Mouse (Mus musculus): ENCODE data around the gene Rhov. TPM values are rescaled to one million over a fixed set of nuclear protein-coding genes. Genes with fewer than 3 reads are reported as not detected.

Rhov gene
- polyA plus RNA-seq, 1 experiment from 2014 or later, result 2.7 TPM

DNA sequence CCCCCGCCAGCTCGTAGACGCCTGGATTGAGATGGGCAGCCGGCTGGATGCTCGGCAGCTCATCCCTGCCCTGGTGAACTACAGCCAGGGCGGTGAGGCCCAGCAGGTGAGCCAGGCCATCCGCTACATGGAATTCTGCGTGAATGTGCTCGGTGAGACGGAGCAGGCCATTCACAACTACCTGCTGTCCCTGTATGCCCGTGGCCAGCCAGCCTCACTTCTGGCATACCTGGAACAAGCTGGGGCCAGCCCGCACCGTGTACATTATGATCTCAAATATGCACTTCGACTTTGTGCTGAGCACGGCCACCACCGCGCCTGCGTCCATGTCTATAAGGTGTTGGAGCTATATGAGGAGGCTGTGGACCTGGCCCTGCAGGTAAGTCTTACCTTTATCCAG is 23.3 kb upstream of the Rhov start:
- no peak overlapping the region for H3K27ac ChIP-seq (replicated peaks; ENCODE audit: low read depth, low read length)
- H3K4me2 ChIP-seq (ENCODE audit: low read depth, severe bottlenecking), result no peak overlapping the region
- no peak for DNase-seq (ENCODE audit: low spot score)
- H3K27me3 ChIP-seq (ENCODE audit: control insufficient read depth, insufficient read depth, low read length), result no peaks in the 10 kb centered on the region
- H3K9ac ChIP-seq (ENCODE audit: low read length), result no peak overlapping the region
- WGBS, result 96% methylated on average over 18 of the region's 18 CpGs
- no peak for ATAC-seq (ENCODE audit: insufficient number of reproducible peaks, low FRiP score, low TSS enrichment, low read depth)
- H3K9me3 ChIP-seq (ENCODE audit: control insufficient read depth, low read length), result no peaks in the 10 kb centered on the region
- no peaks in the 10 kb centered on the region; the same call in 1 of the 2 replicates for H3K4me1 ChIP-seq (ENCODE audit: control insufficient read depth, insufficient read depth, low read length)
- peaks cover 17% of the 10 kb centered on the region; the same call in 1 of the 2 replicates for H3K36me3 ChIP-seq (ENCODE audit: control insufficient read depth, insufficient read depth, low read length)
- H3K4me3 ChIP-seq (ENCODE audit: low read depth, low read length), result no peak overlapping the region

DNA sequence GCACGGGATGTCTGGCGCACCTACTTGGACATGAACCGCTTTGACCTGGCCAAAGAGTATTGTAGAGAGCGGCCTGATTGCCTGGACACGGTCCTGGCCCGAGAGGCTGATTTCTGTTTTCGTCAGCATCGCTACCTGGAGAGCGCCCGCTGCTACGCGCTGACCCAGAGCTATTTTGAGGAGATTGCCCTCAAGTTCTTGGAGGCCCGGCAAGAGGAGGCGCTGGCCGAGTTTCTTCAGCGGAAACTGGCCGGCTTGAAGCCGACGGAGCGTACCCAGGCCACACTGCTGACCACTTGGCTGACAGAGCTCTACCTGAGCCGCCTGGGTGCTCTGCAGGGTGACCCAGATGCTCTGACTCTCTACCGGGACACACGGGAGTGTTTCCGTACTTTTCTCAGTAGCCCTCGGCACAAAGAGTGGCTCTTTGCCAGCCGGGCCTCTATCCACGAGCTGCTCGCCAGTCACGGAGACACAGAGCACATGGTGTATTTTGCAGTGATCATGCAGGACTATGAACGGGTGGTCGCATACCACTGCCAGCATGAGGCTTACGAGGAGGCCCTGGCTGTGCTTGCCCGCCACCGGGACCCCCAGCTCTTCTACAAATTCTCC is 22.8 kb upstream of the Rhov start:
- no peak overlapping the region for H3K4me2 ChIP-seq (ENCODE audit: low read depth, severe bottlenecking)
- H3K36me3 ChIP-seq (ENCODE audit: control insufficient read depth, insufficient read depth, low read length), result peaks cover 17% of the 10 kb centered on the region; the same call in 1 of the 2 replicates
- H3K27me3 ChIP-seq (ENCODE audit: control insufficient read depth, insufficient read depth, low read length), result no peaks in the 10 kb centered on the region
- H3K9ac ChIP-seq (ENCODE audit: low read length), result no peak overlapping the region
- no peaks in the 10 kb centered on the region for H3K9me3 ChIP-seq (ENCODE audit: control insufficient read depth, low read length)
- 95% methylated on average over 34 of the region's 34 CpGs for WGBS
- peaks cover 2% of the 10 kb centered on the region; the same call in 1 of the 2 replicates for H3K4me1 ChIP-seq (ENCODE audit: control insufficient read depth, insufficient read depth, low read length)
- no peak for DNase-seq (ENCODE audit: low spot score)
- no peak for ATAC-seq (ENCODE audit: insufficient number of reproducible peaks, low FRiP score, low TSS enrichment, low read depth)
- no peak overlapping the region for H3K27ac ChIP-seq (replicated peaks; ENCODE audit: low read depth, low read length)
- H3K4me3 ChIP-seq (ENCODE audit: low read depth, low read length), result no peak overlapping the region

DNA sequence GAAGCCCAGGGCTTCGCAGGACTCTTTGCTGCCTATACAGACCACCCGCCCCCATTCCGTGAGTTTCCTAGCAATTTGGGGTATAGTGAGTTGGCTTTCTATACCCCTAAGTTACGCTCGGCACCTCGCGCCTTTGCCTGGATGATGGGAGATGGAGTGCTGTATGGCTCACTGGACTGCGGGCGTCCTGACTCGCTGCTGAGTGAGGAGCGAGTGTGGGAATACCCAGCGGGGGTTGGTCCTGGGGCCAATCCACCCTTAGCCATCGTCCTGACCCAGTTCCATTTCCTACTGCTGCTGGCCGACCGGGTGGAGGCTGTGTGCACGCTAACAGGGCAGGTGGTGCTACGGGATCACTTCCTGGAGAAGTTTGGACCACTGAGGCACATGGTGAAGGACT is 22.2 kb upstream of the Rhov start:
- Histone ChIP-seq H3K9me3 (ENCODE audit: control insufficient read depth, low read length) (no peaks in the 10 kb centered on the region), H3K27ac (replicated peaks; ENCODE audit: low read depth, low read length) (no peak overlapping the region), H3K4me3 (ENCODE audit: low read depth, low read length) (no peak overlapping the region), H3K9ac (ENCODE audit: low read length) (no peak overlapping the region), H3K4me2 (ENCODE audit: low read depth, severe bottlenecking) (no peak overlapping the region), H3K36me3 (ENCODE audit: control insufficient read depth, insufficient read depth, low read length) (peaks cover 17% of the 10 kb centered on the region; the same call in 1 of the 2 replicates), H3K27me3 (ENCODE audit: control insufficient read depth, insufficient read depth, low read length) (no peaks in the 10 kb centered on the region), H3K4me1 (ENCODE audit: control insufficient read depth, insufficient read depth, low read length) (peaks cover 2% of the 10 kb centered on the region; the same call in 1 of the 2 replicates)
- 94% methylated on average over 17 of the region's 17 CpGs for WGBS
- ATAC-seq (ENCODE audit: insufficient number of reproducible peaks, low FRiP score, low TSS enrichment, low read depth), result no peak
- DNase-seq (ENCODE audit: low spot score), result no peak

DNA sequence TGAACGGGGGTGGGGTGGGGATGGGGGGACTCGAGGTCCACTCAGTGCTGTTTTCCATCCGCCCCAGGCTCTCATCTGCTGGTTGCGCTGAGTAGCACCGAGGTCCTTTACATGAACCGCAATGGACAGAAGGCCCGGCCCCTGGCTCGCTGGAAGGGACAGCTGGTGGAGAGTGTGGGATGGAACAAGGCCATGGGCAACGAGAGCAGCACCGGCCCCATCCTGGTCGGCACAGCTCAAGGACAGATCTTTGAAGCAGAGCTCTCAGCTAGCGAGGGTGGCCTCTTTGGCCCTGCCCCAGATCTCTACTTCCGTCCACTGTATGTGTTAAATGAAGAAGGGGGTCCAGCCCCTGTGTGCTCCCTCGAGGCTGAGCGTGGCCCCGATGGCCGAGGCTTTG is 21.8 kb upstream of the Rhov start:
- H3K9me3 ChIP-seq (ENCODE audit: control insufficient read depth, low read length), result no peaks in the 10 kb centered on the region
- peaks cover 2% of the 10 kb centered on the region; the same call in 1 of the 2 replicates for H3K4me1 ChIP-seq (ENCODE audit: control insufficient read depth, insufficient read depth, low read length)
- DNase-seq (ENCODE audit: low spot score) (no peak), ATAC-seq (ENCODE audit: insufficient number of reproducible peaks, low FRiP score, low TSS enrichment, low read depth) (no peak)
- no peak overlapping the region for H3K9ac ChIP-seq (ENCODE audit: low read length)
- no peak overlapping the region for H3K4me2 ChIP-seq (ENCODE audit: low read depth, severe bottlenecking)
- peaks cover 17% of the 10 kb centered on the region; the same call in 1 of the 2 replicates for H3K36me3 ChIP-seq (ENCODE audit: control insufficient read depth, insufficient read depth, low read length)
- 94% methylated on average over 17 of the region's 17 CpGs for WGBS
- no peak overlapping the region for H3K27ac ChIP-seq (replicated peaks; ENCODE audit: low read depth, low read length)
- H3K27me3 ChIP-seq (ENCODE audit: control insufficient read depth, insufficient read depth, low read length), result no peaks in the 10 kb centered on the region
- H3K4me3 ChIP-seq (ENCODE audit: low read depth, low read length), result no peak overlapping the region

DNA sequence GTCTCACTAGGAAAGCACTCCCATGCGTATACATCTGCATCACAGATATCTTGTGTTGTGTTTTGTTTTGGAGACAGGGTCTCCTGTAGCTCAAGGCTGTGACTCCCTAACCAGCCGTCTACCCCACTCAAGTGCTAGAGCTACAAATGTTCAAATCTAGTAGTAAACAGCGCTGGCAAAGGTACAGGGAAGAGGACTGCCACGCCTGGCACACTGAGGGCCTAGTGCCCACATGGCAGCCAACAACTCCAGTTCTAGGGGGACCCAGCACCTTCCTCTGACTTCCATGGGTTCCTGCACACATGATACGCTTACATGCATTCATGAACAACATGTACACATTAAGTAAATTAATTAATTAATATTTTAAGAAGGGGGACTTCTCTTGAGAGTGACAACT is 21.2 kb upstream of the Rhov start:
- H3K4me2 ChIP-seq (ENCODE audit: low read depth, severe bottlenecking), result no peak overlapping the region
- 93% methylated on average over 5 of the region's 5 CpGs for WGBS
- ATAC-seq (ENCODE audit: insufficient number of reproducible peaks, low FRiP score, low TSS enrichment, low read depth) (no peak), DNase-seq (ENCODE audit: low spot score) (no peak)
- H3K36me3 ChIP-seq (ENCODE audit: control insufficient read depth, insufficient read depth, low read length), result peaks cover 17% of the 10 kb centered on the region; the same call in 1 of the 2 replicates
- H3K27ac ChIP-seq (replicated peaks; ENCODE audit: low read depth, low read length), result no peak overlapping the region
- H3K4me3 ChIP-seq (ENCODE audit: low read depth, low read length), result no peak overlapping the region
- no peak overlapping the region for H3K9ac ChIP-seq (ENCODE audit: low read length)
- no peaks in the 10 kb centered on the region for H3K27me3 ChIP-seq (ENCODE audit: control insufficient read depth, insufficient read depth, low read length)
- no peaks in the 10 kb centered on the region for H3K9me3 ChIP-seq (ENCODE audit: control insufficient read depth, low read length)
- peaks cover 2% of the 10 kb centered on the region; the same call in 1 of the 2 replicates for H3K4me1 ChIP-seq (ENCODE audit: control insufficient read depth, insufficient read depth, low read length)

DNA sequence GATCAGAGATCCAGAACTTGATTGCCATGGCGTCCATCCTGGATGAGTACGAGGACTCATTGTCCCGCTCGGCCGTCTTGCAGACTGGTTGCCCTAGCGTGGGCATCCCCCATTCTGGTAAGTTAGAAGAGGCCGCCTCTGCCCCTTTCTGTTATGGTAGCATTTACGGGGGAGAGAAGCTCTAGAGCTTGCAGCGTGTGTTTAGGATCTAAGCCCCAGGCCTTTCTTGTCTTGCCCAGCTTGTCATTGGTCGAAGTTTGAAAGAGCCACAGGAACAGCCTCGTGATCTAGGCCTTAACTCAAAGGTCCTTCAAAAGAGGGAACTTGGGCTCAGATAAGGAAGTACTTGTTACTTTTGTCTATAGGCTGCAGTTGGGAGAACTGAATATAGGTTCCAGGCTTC is 17.9 kb upstream of the Rhov start:
- H3K9ac ChIP-seq (ENCODE audit: low read length), result peak overlapping the region; percentile 79
- no peaks in the 10 kb centered on the region for H3K27me3 ChIP-seq (ENCODE audit: control insufficient read depth, insufficient read depth, low read length)
- no peaks in the 10 kb centered on the region for H3K9me3 ChIP-seq (ENCODE audit: control insufficient read depth, low read length)
- peak overlapping the region; percentile 74 for H3K4me3 ChIP-seq (ENCODE audit: low read depth, low read length)
- DNase-seq (ENCODE audit: low spot score) (no peak), ATAC-seq (ENCODE audit: insufficient number of reproducible peaks, low FRiP score, low TSS enrichment, low read depth) (no peak)
- peaks cover 8% of the 10 kb centered on the region; the same call in 1 of the 2 replicates for H3K36me3 ChIP-seq (ENCODE audit: control insufficient read depth, insufficient read depth, low read length)
- H3K4me2 ChIP-seq (ENCODE audit: low read depth, severe bottlenecking), result peak overlapping the region; percentile 90
- peaks cover 2% of the 10 kb centered on the region; the same call in 1 of the 2 replicates for H3K4me1 ChIP-seq (ENCODE audit: control insufficient read depth, insufficient read depth, low read length)
- H3K27ac ChIP-seq (replicated peaks; ENCODE audit: low read depth, low read length), result no peak overlapping the region
- 3% methylated on average over 11 of the region's 11 CpGs for WGBS

DNA sequence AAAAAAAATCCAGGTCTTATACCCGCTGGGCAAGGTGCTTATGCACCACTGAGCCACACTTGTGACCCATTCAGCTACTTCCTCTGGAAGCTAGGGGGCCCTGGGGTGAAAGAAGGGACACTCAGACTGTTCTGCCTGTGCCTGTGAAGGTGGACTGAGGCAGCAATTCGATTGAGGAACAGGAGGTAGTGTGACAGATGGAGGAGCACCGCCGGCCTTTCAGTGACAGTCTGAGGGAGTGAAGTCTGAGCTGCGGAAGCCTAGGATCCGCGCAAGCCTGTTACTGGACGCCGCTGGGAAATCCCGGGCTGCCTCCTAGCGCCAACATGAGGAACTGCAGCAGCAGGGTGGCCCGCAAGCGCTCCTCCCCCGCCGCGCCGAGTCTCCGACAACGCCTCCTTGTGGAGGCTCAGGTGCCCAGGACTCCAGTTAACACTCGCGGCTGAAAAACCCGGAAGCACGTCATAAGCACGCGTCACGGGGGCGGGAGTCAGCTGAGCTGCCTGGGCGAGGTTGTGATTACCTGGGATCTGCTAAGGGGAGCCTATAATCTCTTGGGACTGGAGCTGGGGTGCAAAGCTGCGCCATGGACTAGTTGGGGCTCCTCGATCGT is 17.3 kb upstream of the Rhov start, which contains the start of gene Vps18:
Gene Vps18, plus strand, starts transcription at position 471 of the 613 bp plus-strand sequence.
- Histone ChIP-seq H3K4me3 (ENCODE audit: low read depth, low read length) (peak within 1 kb of the TSS; percentile 74), H3K36me3 (ENCODE audit: control insufficient read depth, insufficient read depth, low read length) (peaks cover 5% of the 10 kb centered on the region; the same call in 1 of the 2 replicates), H3K9me3 (ENCODE audit: control insufficient read depth, low read length) (no peaks in the 10 kb centered on the region), H3K27me3 (ENCODE audit: control insufficient read depth, insufficient read depth, low read length) (no peaks in the 10 kb centered on the region), H3K4me1 (ENCODE audit: control insufficient read depth, insufficient read depth, low read length) (peaks cover 2% of the 10 kb centered on the region; the same call in 1 of the 2 replicates), H3K9ac (ENCODE audit: low read length) (peak within 1 kb of the TSS; percentile 79), H3K4me2 (ENCODE audit: low read depth, severe bottlenecking) (peak within 1 kb of the TSS; percentile 90), H3K27ac (replicated peaks; ENCODE audit: low read depth, low read length) (no peak within 1 kb of the TSS)
- DNase-seq (ENCODE audit: low spot score) (peak; percentile 100), ATAC-seq (ENCODE audit: insufficient number of reproducible peaks, low FRiP score, low TSS enrichment, low read depth) (peak; percentile 92)
- under 1% methylated on average over 31 of the region's 31 CpGs for WGBS

DNA sequence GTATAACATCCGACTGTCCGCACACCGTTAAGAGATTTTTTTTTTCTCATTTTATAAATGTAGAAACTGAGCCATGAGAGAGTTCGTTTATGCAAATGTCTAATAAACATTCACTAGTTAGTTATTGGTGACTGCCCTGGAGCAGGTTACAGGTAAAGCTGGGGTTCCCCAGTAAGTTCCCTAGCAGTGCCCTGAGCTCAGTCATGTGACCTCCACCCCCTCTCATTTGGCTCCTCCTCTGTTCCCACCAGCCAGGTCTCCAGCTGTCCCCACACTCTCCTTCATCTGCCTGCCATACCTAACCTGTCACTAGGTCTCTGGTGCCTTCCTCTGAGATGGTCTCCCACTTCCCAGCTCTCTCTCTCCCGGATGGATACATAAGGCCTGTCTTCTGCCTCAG is 16.3 kb upstream of the Rhov start:
- no peaks in the 10 kb centered on the region for H3K9me3 ChIP-seq (ENCODE audit: control insufficient read depth, low read length)
- peaks cover 4% of the 10 kb centered on the region; the same call in 1 of the 2 replicates for H3K4me1 ChIP-seq (ENCODE audit: control insufficient read depth, insufficient read depth, low read length)
- no peak overlapping the region for H3K4me2 ChIP-seq (ENCODE audit: low read depth, severe bottlenecking)
- no peak overlapping the region for H3K4me3 ChIP-seq (ENCODE audit: low read depth, low read length)
- DNase-seq (ENCODE audit: low spot score) (no peak), ATAC-seq (ENCODE audit: insufficient number of reproducible peaks, low FRiP score, low TSS enrichment, low read depth) (no peak)
- no peaks in the 10 kb centered on the region for H3K27me3 ChIP-seq (ENCODE audit: control insufficient read depth, insufficient read depth, low read length)
- 0 out of 2 replicates have a peak, but pooled peaks cover 3% of the 10 kb centered on the region for H3K36me3 ChIP-seq (ENCODE audit: control insufficient read depth, insufficient read depth, low read length)
- H3K9ac ChIP-seq (ENCODE audit: low read length), result no peak overlapping the region
- no peak overlapping the region for H3K27ac ChIP-seq (replicated peaks; ENCODE audit: low read depth, low read length)
- WGBS, result 87% methylated on average over 5 of the region's 5 CpGs

All from limb, embryonic 11.5 days (tissue).